Mouse (Mus musculus): ENCODE results near the gene Lhfp.

- TF ChIP-seq MAX (IDR thresholded peaks at IDR 0.05; ENCODE audit: low read depth) (no peak), POLR2A (IDR thresholded peaks at IDR 0.05; ENCODE audit: insufficient read length, low read depth) (no peak), TCF12 (IDR thresholded peaks at IDR 0.05; ENCODE audit: insufficient read depth, poor library complexity, severe bottlenecking) (no peak), USF1 (IDR thresholded peaks at IDR 0.05; ENCODE audit: low read depth) (no peak)
These were observed 204.4 kb downstream of the Lhfp start for GRCm38 (mm10) chr3:53245571-53246208.

All from myocyte (in vitro differentiated cells).